Mouse (Mus musculus) bone marrow, adult 2 months (tissue): ENCODE results near the gene Rbm28. TPM values are rescaled to one million over a fixed set of nuclear protein-coding genes. Genes with fewer than 3 reads are reported as not detected.
A peak's percentile ranks its signal among the peaks of the same experiment; 100 is the strongest.

Experiments used
- H3K27ac ChIP-seq: fragments of 200-500 bp; 2 replicates; pipeline ENCODE4 v1.5.1; 2012; ENCODE audit warnings: low read depth, mild to moderate bottlenecking, control low read depth, inconsistent platforms, low read length; ENCODE audit not compliant: control insufficient read depth, poor library complexity, insufficient read depth
- H3K4me1 ChIP-seq: fragments of 200-500 bp; 2 replicates; pipeline ENCODE4 v1.6.1; 2011; ENCODE audit warnings: low read length; ENCODE audit not compliant: control insufficient read depth, insufficient read depth
- H3K4me3 ChIP-seq: fragments of 200-500 bp; replicated peaks from 2 replicates; pipeline ENCODE3; 2011; ENCODE audit warnings: mild to moderate bottlenecking, low read depth, low read length, control low read depth; ENCODE audit not compliant: control insufficient read depth
- CTCF ChIP-seq: fragments of 200-500 bp; IDR thresholded peaks from 2 replicates; pipeline ENCODE4 v1.5.1; 2011; ENCODE audit warnings: low read length, control low read depth; ENCODE audit not compliant: control insufficient read depth, insufficient read depth
- POLR2A ChIP-seq: fragments of 200-500 bp; IDR thresholded peaks from 2 replicates; pipeline ENCODE4 v1.6.1; 2011; ENCODE audit warnings: low read depth, mild to moderate bottlenecking, control low read depth, low read length, borderline replicate concordance; ENCODE audit not compliant: control insufficient read depth
- WGBS: fragments of 180-500 bp; shearing (Covaris S2); methylation state at CpG from one replicate; pipeline ENCODE4 v1.1.7; 2018; 5-methylcytosine and 5-hydroxymethylcytosine counted together
- polyA plus RNA-seq: library from polyadenylated mRNA; stranded (reverse); fragments of >200 nt; gene quantifications from 2 replicates; pipeline ENCODE4 v1.2.4, GENCODE M21; 2011; ENCODE audit warnings: low replicate concordance; ENCODE audit not compliant: missing spikeins, insufficient read depth, insufficient read length

The Rbm28 gene
- polyA plus RNA-seq, 1 experiment: 21.5 TPM

- H3K4me3 ChIP-seq: no peak overlapping the region
- 56% methylated on average over 8 of the region's 8 CpGs for WGBS
- no peaks in the 10 kb centered on the region for H3K4me1 ChIP-seq
- TF ChIP-seq POLR2A (no peak), CTCF (no peak)
- no peak overlapping the region for H3K27ac ChIP-seq
These were observed 34.5 kb upstream of the Rbm28 start for GRCm38 (mm10) chr6:29199223-29199855.

- Histone ChIP-seq H3K27ac (no peak overlapping the region), H3K4me1 (no peaks in the 10 kb centered on the region), H3K4me3 (no peak overlapping the region)
- WGBS: 29% methylated on average over 25 of the region's 25 CpGs
- TF ChIP-seq CTCF (peak; percentile 86), POLR2A (no peak)
These were observed 33.8 kb upstream of the Rbm28 start for GRCm38 (mm10) chr6:29198309-29199222.

- WGBS: 66% methylated on average over 5 of the region's 5 CpGs
- TF ChIP-seq POLR2A (no peak), CTCF (no peak)
- H3K4me3 ChIP-seq: no peak overlapping the region
These were observed 31.3 kb upstream of the Rbm28 start for GRCm38 (mm10) chr6:29195846-29196698.

GRCm38 (mm10) chr6:29195146-29195545 is 30.3 kb upstream of the Rbm28 start:
- H3K4me3 ChIP-seq: no peak overlapping the region
- no peaks in the 10 kb centered on the region for H3K4me1 ChIP-seq
- H3K27ac ChIP-seq: no peak overlapping the region
- WGBS: 72% methylated on average over 5 of the region's 5 CpGs
- no peak for TF ChIP-seq POLR2A
- TF ChIP-seq CTCF: no peak

More at GRCm38 (mm10) chr6:29195846-29196698, 31.3 kb upstream of the Rbm28 start:
- H3K4me1 ChIP-seq: no peaks in the 10 kb centered on the region
- H3K27ac ChIP-seq: no peak overlapping the region

- no peak overlapping the region for H3K27ac ChIP-seq
- no peaks in the 10 kb centered on the region for H3K4me1 ChIP-seq
- WGBS: 45% methylated on average over 15 of the region's 15 CpGs
- TF ChIP-seq CTCF: no peak
- no peak for TF ChIP-seq POLR2A
- no peak overlapping the region for H3K4me3 ChIP-seq
These were observed 29.4 kb upstream of the Rbm28 start for GRCm38 (mm10) chr6:29193961-29194750.

GRCm38 (mm10) chr6:29187936-29188335 is 23.1 kb upstream of the Rbm28 start:
- no peak for TF ChIP-seq CTCF
- TF ChIP-seq POLR2A: no peak
- Histone ChIP-seq H3K4me3 (no peak overlapping the region), H3K27ac (no peak overlapping the region), H3K4me1 (no peaks in the 10 kb centered on the region)
- WGBS: 3% methylated on average over 1 of the region's 1 CpGs

- 64% methylated on average over 8 of the region's 8 CpGs for WGBS
- H3K4me3 ChIP-seq: no peak overlapping the region
- TF ChIP-seq CTCF: no peak
- no peak for TF ChIP-seq POLR2A
- H3K27ac ChIP-seq: no peak overlapping the region
- no peaks in the 10 kb centered on the region for H3K4me1 ChIP-seq
These were observed 15.0 kb upstream of the Rbm28 start for GRCm38 (mm10) chr6:29179843-29180242.
